Mouse (Mus musculus): Measurements from ENCODE around the gene Hist2h3c2.

GRCm38 (mm10) chr3:96198181-96198580 lies 40.7 kb downstream of the Hist2h3c2 start:
- TF ChIP-seq POLR2A (IDR thresholded peaks at IDR 0.05; ENCODE audit: low read depth, low read length) (0 out of 2 replicates have a peak, but pooled peaks have one; percentile 24), CTCF (IDR thresholded peaks at IDR 0.05; ENCODE audit: borderline replicate concordance, insufficient read depth, low read length) (no peak)
